Mouse (Mus musculus) CH12.LX (cell line): ENCODE measurements around the gene Cfap97d2.

Experiments
- CHD1 ChIP-seq: IDR thresholded peaks from 2 replicates; pipeline ENCODE4 v1.6.1; 2012; ENCODE audit warnings: low read depth, low read length, improper control_type of control experiment, inconsistent platforms
- CTCF ChIP-seq, 2 experiments: IDR thresholded peaks in 1 of 2; conservative IDR thresholded peaks in 1 of 2; 2 replicates each; pipeline ENCODE4 v1.5.1; 2011 to 2012; ENCODE audit warnings: low read depth in 2 of 2, low read length in 2 of 2, improper control_type of control experiment in 1 of 2, inconsistent platforms in 1 of 2, mild to moderate bottlenecking in 1 of 2, moderate library complexity in 1 of 2

- TF ChIP-seq CHD1 (no peak), CTCF (conservative IDR thresholded peaks at IDR 0.05 in 1 of 2, IDR thresholded peaks at IDR 0.05 in 1 of 2; ENCODE audit: low read depth in 2 of 2, low read length in 2 of 2) (peak; percentile 46 to 76; a peak in 3 of 4 replicates)
Measured at GRCm38 (mm10) chr8:13757805-13758727, 52.4 kb downstream of the Cfap97d2 start.
